Mouse (Mus musculus) bone marrow, adult 2 months (tissue): ENCODE results near the gene Kdm1b.

Source experiments
- CTCF ChIP-seq: fragments of 200-500 bp; IDR thresholded peaks from 2 replicates; pipeline ENCODE4 v1.5.1; 2011; ENCODE audit warnings: low read length, control low read depth; ENCODE audit not compliant: control insufficient read depth, insufficient read depth
- POLR2A ChIP-seq: fragments of 200-500 bp; IDR thresholded peaks from 2 replicates; pipeline ENCODE4 v1.6.1; 2011; ENCODE audit warnings: low read depth, mild to moderate bottlenecking, control low read depth, low read length, borderline replicate concordance; ENCODE audit not compliant: control insufficient read depth

GRCm38 (mm10) chr13:47063985-47064760 is 20.9 kb downstream of the Kdm1b start:
- TF ChIP-seq CTCF, result no peak
- no peak for TF ChIP-seq POLR2A
